Mouse (Mus musculus): ENCODE results near the gene Srarp. TPM values are rescaled to one million over a fixed set of nuclear protein-coding genes. Genes with fewer than 3 reads are reported as not detected.
A peak's percentile ranks its signal among the peaks of the same experiment; 100 is the strongest.

Gene Srarp
- total and polyA plus RNA-seq, 2 experiments, result not detected

DNA sequence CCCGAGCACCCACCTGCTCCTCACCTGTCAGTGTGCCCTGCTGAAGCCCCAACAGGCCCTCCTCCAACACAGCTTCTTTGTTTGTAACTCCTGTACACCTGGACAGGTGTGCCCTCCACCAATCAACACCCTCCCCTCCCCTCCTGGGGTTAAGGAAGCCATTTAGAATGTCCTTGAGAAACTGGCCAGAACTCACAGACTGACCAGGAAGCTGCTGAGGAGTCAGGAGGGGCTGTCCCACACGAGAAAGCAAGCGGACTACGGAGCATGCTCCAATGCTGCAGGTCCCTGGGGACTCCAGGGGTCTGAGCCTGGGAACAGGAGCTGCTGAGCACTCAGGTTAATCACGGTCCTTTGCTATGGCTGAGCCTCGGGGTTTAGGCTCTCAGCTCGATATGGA lies 20.0 kb downstream of the Srarp start, which contains the start of gene Clcnkb:
Gene Clcnkb (minus strand): TSS at position 91 of the 400 bp plus-strand sequence.
- H3K27ac ChIP-seq (replicated peaks; ENCODE audit: insufficient read depth, low read depth, low read length), result no peak within 1 kb of the TSS
- H3K9ac ChIP-seq (ENCODE audit: low read depth, low read length), result no peak within 1 kb of the TSS
- DNase-seq (ENCODE audit: extremely low read depth, low read depth, low spot score), result no peak
- H3K4me1 ChIP-seq (ENCODE audit: control insufficient read depth, insufficient read depth, low read length), result no peaks in the 10 kb centered on the region
- H3K36me3 ChIP-seq (ENCODE audit: control insufficient read depth, insufficient read depth, low read length), result no peaks in the 10 kb centered on the region
- H3K4me3 ChIP-seq (ENCODE audit: insufficient read depth, low read depth, low read length), result no peak within 1 kb of the TSS
- H3K79me2 ChIP-seq (ENCODE audit: control insufficient read depth, insufficient read depth, low read length), result no peaks in the 10 kb centered on the region
- 69% methylated on average over 7 of the region's 7 CpGs for WGBS
- no peaks in the 10 kb centered on the region for H3K27me3 ChIP-seq (ENCODE audit: control insufficient read depth, insufficient read depth, low read length)
- no peak for TF ChIP-seq POLR2A (IDR thresholded peaks at IDR 0.05; ENCODE audit: extremely low read depth, insufficient read depth, low read length)
- no peak for TF ChIP-seq CTCF (IDR thresholded peaks at IDR 0.05; ENCODE audit: low read depth, low read length)

DNA sequence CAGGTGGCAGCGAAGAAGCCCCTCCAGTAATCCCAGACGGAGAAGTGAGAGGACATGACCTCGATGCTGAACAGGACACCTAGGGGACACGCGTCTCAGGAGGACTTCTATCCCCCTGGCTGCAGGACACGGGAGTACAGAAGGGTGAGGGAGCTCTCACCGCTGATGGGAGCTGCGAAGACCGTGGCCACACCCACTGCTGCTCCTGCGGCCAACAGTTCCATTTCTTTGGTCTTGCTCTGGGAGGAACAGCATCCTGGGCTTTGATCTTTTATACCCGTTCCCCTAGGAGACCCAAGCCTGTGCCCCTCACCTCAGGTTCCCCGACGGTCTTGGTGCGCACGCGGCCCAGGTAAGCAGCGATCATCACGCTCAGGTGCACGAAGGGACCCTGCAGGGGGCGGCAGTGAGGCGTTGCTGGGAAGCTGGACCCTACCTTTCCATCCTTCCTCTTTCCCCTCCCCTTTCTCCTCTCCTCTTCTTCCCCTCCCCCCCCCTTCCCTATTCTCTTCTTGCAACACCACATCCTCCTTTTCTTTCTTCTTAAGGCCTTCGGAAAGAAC lies 24.4 kb downstream of the Srarp start:
- 36% methylated on average over 22 of the region's 22 CpGs for WGBS

DNA sequence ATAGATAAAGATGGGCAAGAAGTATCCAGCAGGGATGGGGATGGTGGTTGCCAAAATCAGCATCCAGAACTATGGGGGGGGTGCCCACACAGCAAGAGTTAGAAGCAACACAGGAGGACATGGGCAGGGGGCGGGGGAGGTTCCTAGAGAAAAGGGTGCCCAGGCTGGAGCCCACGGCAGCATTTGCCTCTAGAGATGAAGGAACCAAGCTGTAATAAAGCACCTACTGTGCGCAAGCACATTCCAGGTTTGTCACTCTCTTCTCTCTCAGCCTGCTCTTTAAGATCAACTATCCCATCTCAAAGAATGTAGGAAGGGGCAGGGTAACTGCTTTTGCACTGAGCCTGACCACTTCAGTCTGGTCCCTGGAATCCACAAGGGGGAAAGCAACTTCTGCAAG lies 27.3 kb downstream of the Srarp start:
- DNase-seq (ENCODE audit: extremely low read depth, low read depth, low spot score), result no peak
- WGBS, result 94% methylated on average over 3 of the region's 3 CpGs
- Histone ChIP-seq H3K27ac (replicated peaks; ENCODE audit: insufficient read depth, low read depth, low read length) (no peak overlapping the region), H3K9ac (ENCODE audit: low read depth, low read length) (no peak overlapping the region), H3K4me3 (ENCODE audit: insufficient read depth, low read depth, low read length) (no peak overlapping the region), H3K36me3 (ENCODE audit: control insufficient read depth, insufficient read depth, low read length) (no peaks in the 10 kb centered on the region), H3K27me3 (ENCODE audit: control insufficient read depth, insufficient read depth, low read length) (no peaks in the 10 kb centered on the region; the same call in 1 of the 2 replicates), H3K79me2 (ENCODE audit: control insufficient read depth, insufficient read depth, low read length) (no peaks in the 10 kb centered on the region), H3K4me1 (ENCODE audit: control insufficient read depth, insufficient read depth, low read length) (no peaks in the 10 kb centered on the region; the same call in 1 of the 2 replicates)
- no peak for TF ChIP-seq POLR2A (IDR thresholded peaks at IDR 0.05; ENCODE audit: extremely low read depth, insufficient read depth, low read length)
- no peak for TF ChIP-seq CTCF (IDR thresholded peaks at IDR 0.05; ENCODE audit: low read depth, low read length)

More for the DNA sequence above, 24.4 kb downstream of the Srarp start:
- no peak overlapping the region for H3K9ac ChIP-seq (ENCODE audit: low read depth, low read length)
- DNase-seq (ENCODE audit: extremely low read depth, low read depth, low spot score), result no peak
- H3K4me1 ChIP-seq (ENCODE audit: control insufficient read depth, insufficient read depth, low read length), result no peaks in the 10 kb centered on the region
- no peaks in the 10 kb centered on the region for H3K79me2 ChIP-seq (ENCODE audit: control insufficient read depth, insufficient read depth, low read length)
- no peak overlapping the region for H3K27ac ChIP-seq (replicated peaks; ENCODE audit: insufficient read depth, low read depth, low read length)
- H3K4me3 ChIP-seq (ENCODE audit: insufficient read depth, low read depth, low read length), result no peak overlapping the region
- H3K36me3 ChIP-seq (ENCODE audit: control insufficient read depth, insufficient read depth, low read length), result no peaks in the 10 kb centered on the region
- TF ChIP-seq POLR2A (IDR thresholded peaks at IDR 0.05; ENCODE audit: extremely low read depth, insufficient read depth, low read length) (no peak), CTCF (IDR thresholded peaks at IDR 0.05; ENCODE audit: low read depth, low read length) (peak; percentile 53)
- no peaks in the 10 kb centered on the region; the same call in 1 of the 2 replicates for H3K27me3 ChIP-seq (ENCODE audit: control insufficient read depth, insufficient read depth, low read length)

DNA sequence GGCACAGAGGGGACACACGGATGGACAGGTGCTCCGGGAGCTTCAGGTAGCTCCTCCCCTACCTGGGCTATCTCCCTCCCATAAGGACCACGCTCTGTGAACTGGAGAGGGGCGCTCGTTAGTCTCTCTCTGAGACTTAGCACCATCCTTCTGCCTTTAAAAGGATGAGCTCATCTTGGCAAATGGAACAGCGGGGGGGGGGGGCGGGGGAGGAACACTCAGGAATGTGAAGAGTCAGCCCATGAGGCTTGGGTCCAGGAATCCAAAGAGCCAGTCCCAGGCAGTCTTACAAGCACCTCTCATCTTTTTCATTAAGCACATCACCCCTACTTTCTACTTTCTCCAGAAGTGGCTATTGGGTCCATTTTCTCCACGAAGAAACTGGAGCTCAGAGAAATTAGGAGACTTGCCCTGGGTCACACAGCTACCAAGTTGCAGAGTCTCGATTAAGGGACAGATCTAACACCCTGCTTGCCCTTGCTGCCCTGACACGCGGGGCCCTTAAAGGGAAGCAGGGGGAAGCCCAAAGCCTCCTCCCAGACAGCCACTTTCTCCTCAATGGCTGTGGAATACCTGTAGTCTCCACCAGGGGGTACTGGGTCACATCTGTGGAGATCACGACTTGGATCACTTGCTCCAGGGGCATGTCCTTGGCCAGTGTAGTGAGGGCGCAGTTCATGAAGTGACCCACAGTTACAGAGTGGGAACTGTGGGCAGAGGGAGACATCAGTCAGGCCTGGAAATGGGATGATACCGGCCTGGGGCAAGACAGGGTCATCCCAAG lies 29.2 kb downstream of the Srarp start:
- Histone ChIP-seq H3K4me3 (ENCODE audit: insufficient read depth, low read depth, low read length) (no peak overlapping the region), H3K9ac (ENCODE audit: low read depth, low read length) (no peak overlapping the region), H3K36me3 (ENCODE audit: control insufficient read depth, insufficient read depth, low read length) (no peaks in the 10 kb centered on the region), H3K79me2 (ENCODE audit: control insufficient read depth, insufficient read depth, low read length) (no peaks in the 10 kb centered on the region), H3K4me1 (ENCODE audit: control insufficient read depth, insufficient read depth, low read length) (no peaks in the 10 kb centered on the region; the same call in 1 of the 2 replicates), H3K27me3 (ENCODE audit: control insufficient read depth, insufficient read depth, low read length) (no peaks in the 10 kb centered on the region; the same call in 1 of the 2 replicates), H3K27ac (replicated peaks; ENCODE audit: insufficient read depth, low read depth, low read length) (no peak overlapping the region)
- 39% methylated on average over 14 of the region's 14 CpGs for WGBS
- TF ChIP-seq POLR2A (IDR thresholded peaks at IDR 0.05; ENCODE audit: extremely low read depth, insufficient read depth, low read length) (no peak), CTCF (IDR thresholded peaks at IDR 0.05; ENCODE audit: low read depth, low read length) (peak; percentile 51)
- DNase-seq (ENCODE audit: extremely low read depth, low read depth, low spot score), result peak; percentile 25

DNA sequence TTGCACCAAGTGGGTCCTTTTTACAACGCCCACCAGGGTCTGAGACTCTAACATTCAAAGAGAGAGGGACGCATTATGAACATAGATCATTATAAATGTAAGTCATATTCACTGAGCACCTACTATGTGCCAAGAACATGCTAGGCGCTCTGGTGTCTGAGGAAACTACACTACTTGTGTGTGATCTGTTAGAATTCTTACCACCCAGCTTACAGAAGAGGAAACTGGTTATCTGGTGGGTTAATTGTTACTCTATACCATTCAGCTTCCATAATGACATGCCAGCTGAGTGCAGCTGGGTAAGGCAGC lies 30.6 kb downstream of the Srarp start:
- DNase-seq (ENCODE audit: extremely low read depth, low read depth, low spot score), result no peak
- Histone ChIP-seq H3K4me3 (ENCODE audit: insufficient read depth, low read depth, low read length) (no peak overlapping the region), H3K36me3 (ENCODE audit: control insufficient read depth, insufficient read depth, low read length) (no peaks in the 10 kb centered on the region), H3K27me3 (ENCODE audit: control insufficient read depth, insufficient read depth, low read length) (no peaks in the 10 kb centered on the region; the same call in 1 of the 2 replicates), H3K27ac (replicated peaks; ENCODE audit: insufficient read depth, low read depth, low read length) (no peak overlapping the region), H3K79me2 (ENCODE audit: control insufficient read depth, insufficient read depth, low read length) (no peaks in the 10 kb centered on the region), H3K4me1 (ENCODE audit: control insufficient read depth, insufficient read depth, low read length) (no peaks in the 10 kb centered on the region; the same call in 1 of the 2 replicates), H3K9ac (ENCODE audit: low read depth, low read length) (no peak overlapping the region)
- WGBS, result 81% methylated on average over 3 of the region's 3 CpGs
- no peak for TF ChIP-seq POLR2A (IDR thresholded peaks at IDR 0.05; ENCODE audit: extremely low read depth, insufficient read depth, low read length)
- TF ChIP-seq CTCF (IDR thresholded peaks at IDR 0.05; ENCODE audit: low read depth, low read length), result no peak
